Mouse (Mus musculus): ENCODE measurements around the gene Fkbp2. TPM values are rescaled to one million over a fixed set of nuclear protein-coding genes. Genes with fewer than 3 reads are reported as not detected.
A peak's percentile ranks its signal among the peaks of the same experiment; 100 is the strongest.

Gene Fkbp2
- polyA plus RNA-seq, 1 experiment from 2014 or later, result 120 TPM

GRCm38 (mm10) chr19:6974211-6975205 lies 5.8 kb downstream of the Fkbp2 start, which contains the start of gene Ppp1r14b:
TSS of gene Ppp1r14b (plus strand) at chr19:6974968.
- peak within 1 kb of the TSS; percentile 69 for H3K4me3 ChIP-seq
- peak within 1 kb of the TSS; percentile 89 for H3K9ac ChIP-seq
- peaks cover 14% of the 10 kb centered on the region for H3K27me3 ChIP-seq
- peaks cover 69% of the 10 kb centered on the region for H3K4me1 ChIP-seq (replicated peaks)
- ATAC-seq (ENCODE audit: low read depth), result peak; percentile 61
- no peaks in the 10 kb centered on the region for H3K9me3 ChIP-seq
- WGBS, result under 1% methylated on average over 63 of the region's 84 CpGs
- peak within 1 kb of the TSS; percentile 92 for H3K4me2 ChIP-seq
- H3K36me3 ChIP-seq, result peaks cover 19% of the 10 kb centered on the region
- peak within 1 kb of the TSS; percentile 96 for H3K27ac ChIP-seq (replicated peaks)

GRCm38 (mm10) chr19:6973581-6974190 lies 6.6 kb downstream of the Fkbp2 start:
- WGBS, result 37% methylated on average over 12 of the region's 12 CpGs
- peak overlapping the region; percentile 92 for H3K4me2 ChIP-seq
- H3K27me3 ChIP-seq, result peaks cover 21% of the 10 kb centered on the region
- H3K36me3 ChIP-seq, result peaks cover 19% of the 10 kb centered on the region
- no peak for ATAC-seq (ENCODE audit: low read depth)
- H3K27ac ChIP-seq (replicated peaks), result peak overlapping the region; percentile 96
- peak overlapping the region; percentile 89 for H3K9ac ChIP-seq
- peaks cover 68% of the 10 kb centered on the region for H3K4me1 ChIP-seq (replicated peaks)
- no peaks in the 10 kb centered on the region for H3K9me3 ChIP-seq
- H3K4me3 ChIP-seq, result peak overlapping the region; percentile 69

DNA sequence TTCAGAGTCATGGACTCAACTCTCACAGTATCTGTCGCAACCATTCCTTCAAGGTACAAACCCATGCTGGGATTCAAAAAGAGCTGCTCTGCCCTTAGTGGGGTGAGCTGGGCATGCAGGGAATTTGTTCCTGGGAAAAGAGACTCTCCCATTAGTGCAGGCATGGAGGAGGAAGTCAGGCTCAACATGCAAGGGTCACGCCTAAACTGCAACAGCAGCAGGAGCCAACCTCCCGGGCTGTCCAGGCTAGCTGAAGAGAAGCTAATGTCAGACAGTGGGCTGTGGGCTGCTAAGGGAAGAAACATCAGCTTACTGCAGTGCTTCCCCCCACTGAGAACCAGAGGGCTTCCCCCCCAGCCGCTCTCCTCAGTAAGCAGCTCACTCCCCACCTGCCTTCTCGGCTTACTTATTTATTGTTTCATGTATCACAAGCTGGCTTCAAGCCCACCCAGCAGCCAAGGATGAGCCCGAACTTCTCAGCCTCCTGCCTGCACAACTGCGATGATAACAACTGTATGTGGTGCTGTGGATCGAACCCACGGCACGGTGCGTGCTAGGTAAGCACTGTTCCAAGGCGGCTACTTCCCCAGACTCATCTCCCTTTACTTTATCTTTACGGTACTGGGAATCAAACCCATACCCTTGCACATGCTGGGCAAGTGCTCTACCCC lies 7.9 kb downstream of the Fkbp2 start:
- Histone ChIP-seq H3K4me2 (no peak overlapping the region), H3K9ac (no peak overlapping the region), H3K9me3 (no peaks in the 10 kb centered on the region), H3K4me3 (no peak overlapping the region), H3K27ac (replicated peaks) (0 out of 2 replicates have a peak overlapping the region, but pooled peaks have one; percentile 3), H3K4me1 (replicated peaks) (peaks cover 58% of the 10 kb centered on the region), H3K27me3 (peaks cover 27% of the 10 kb centered on the region), H3K36me3 (peaks cover 6% of the 10 kb centered on the region)
- ATAC-seq (ENCODE audit: low read depth), result no peak
- 78% methylated on average over 13 of the region's 13 CpGs for WGBS

DNA sequence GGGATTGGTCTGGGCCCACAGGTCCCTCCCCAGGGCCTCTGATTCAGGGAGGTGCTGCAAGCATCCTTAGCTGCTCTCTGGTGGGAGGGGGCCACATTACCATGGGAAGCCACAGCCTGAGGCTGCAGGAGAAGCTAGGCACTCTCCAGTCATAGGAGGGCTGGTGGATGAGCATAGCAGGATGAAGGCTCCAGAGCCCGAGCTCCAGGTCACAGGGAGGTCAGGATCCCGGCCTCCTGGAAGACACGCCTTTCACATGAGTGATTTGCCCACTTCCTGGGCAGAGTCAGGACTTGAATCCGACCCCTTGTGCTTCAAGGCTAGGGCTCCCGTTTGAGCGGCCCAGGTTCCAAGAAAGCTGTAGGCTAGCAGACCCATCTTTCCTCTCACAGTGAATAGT lies 8.7 kb downstream of the Fkbp2 start:
- H3K27me3 ChIP-seq, result peaks cover 27% of the 10 kb centered on the region
- H3K4me3 ChIP-seq, result no peak overlapping the region
- H3K27ac ChIP-seq (replicated peaks), result 0 out of 2 replicates have a peak overlapping the region, but pooled peaks have one; percentile 3
- ATAC-seq (ENCODE audit: low read depth), result no peak
- 16% methylated on average over 6 of the region's 6 CpGs for WGBS
- H3K4me2 ChIP-seq, result no peak overlapping the region
- H3K36me3 ChIP-seq, result no peaks in the 10 kb centered on the region
- H3K9me3 ChIP-seq, result no peaks in the 10 kb centered on the region
- H3K4me1 ChIP-seq (replicated peaks), result peaks cover 50% of the 10 kb centered on the region
- H3K9ac ChIP-seq, result no peak overlapping the region

- Histone ChIP-seq H3K36me3 (no peaks in the 10 kb centered on the region), H3K9ac (peak overlapping the region; percentile 69), H3K27ac (replicated peaks) (peak overlapping the region; percentile 73), H3K4me2 (peak overlapping the region; percentile 54), H3K27me3 (peaks cover 27% of the 10 kb centered on the region), H3K4me1 (replicated peaks) (peaks cover 40% of the 10 kb centered on the region), H3K4me3 (peak overlapping the region; percentile 44), H3K9me3 (no peaks in the 10 kb centered on the region)
- 12% methylated on average over 11 of the region's 11 CpGs for WGBS
- no peak for ATAC-seq (ENCODE audit: low read depth)
Observed at GRCm38 (mm10) chr19:6970460-6971085, 9.7 kb downstream of the Fkbp2 start.

DNA sequence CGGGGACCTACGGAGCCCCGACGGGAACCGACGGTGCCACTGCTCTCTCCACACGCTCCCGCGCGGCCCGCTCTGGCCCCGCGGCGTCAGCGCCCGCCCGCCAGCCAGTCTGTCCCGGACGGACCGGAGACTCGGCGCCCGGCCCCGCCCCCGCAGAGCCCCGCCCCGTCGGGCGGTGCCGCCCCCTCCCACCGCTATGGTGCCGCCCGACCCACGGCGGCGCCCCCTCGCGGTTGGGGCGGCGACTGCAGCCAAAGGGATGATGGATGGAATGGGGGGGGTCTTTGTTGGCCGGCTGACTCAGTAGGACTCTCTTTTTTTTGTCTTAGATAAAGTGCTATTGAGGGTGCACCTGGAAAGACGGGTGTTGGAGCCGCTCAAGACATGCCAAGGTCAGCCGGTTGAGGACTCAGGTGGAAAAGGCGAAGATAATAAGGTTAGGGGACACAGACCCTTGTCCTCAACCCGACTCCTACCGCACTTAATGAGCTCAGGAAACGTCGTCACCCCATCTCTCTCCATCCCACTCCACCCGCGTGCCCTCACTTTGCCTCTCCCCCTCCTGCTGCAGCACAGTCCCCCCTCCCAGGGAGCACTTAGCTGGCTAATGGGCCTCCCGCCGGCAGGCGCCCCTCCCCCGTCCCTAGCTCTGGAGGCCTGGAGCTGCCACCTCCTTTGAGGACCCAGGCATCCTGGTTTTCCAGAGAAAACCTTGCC lies 10.5 kb downstream of the Fkbp2 start:
- ATAC-seq (ENCODE audit: low read depth), result peak; percentile 8; the same call in 1 of the 2 replicates
- H3K27ac ChIP-seq (replicated peaks), result peak overlapping the region; percentile 73
- under 1% methylated on average over 41 of the region's 55 CpGs for WGBS
- peaks cover 40% of the 10 kb centered on the region for H3K4me1 ChIP-seq (replicated peaks)
- H3K36me3 ChIP-seq, result no peaks in the 10 kb centered on the region
- no peaks in the 10 kb centered on the region for H3K9me3 ChIP-seq
- peak overlapping the region; percentile 54 for H3K4me2 ChIP-seq
- peak overlapping the region; percentile 44 for H3K4me3 ChIP-seq
- H3K9ac ChIP-seq, result peak overlapping the region; percentile 69
- H3K27me3 ChIP-seq, result peaks cover 27% of the 10 kb centered on the region

GRCm38 (mm10) chr19:6969291-6969664 lies 11.0 kb downstream of the Fkbp2 start:
- Histone ChIP-seq H3K4me1 (replicated peaks) (peaks cover 40% of the 10 kb centered on the region), H3K4me2 (peak overlapping the region; percentile 54), H3K27me3 (peaks cover 27% of the 10 kb centered on the region), H3K27ac (replicated peaks) (0 out of 2 replicates have a peak overlapping the region, but pooled peaks have one; percentile 38), H3K9me3 (no peaks in the 10 kb centered on the region), H3K4me3 (peak overlapping the region; percentile 44), H3K36me3 (no peaks in the 10 kb centered on the region), H3K9ac (peak overlapping the region; percentile 69)
- under 1% methylated on average over 20 of the region's 20 CpGs for WGBS
- ATAC-seq (ENCODE audit: low read depth), result no peak

GRCm38 (mm10) chr19:6968491-6969271 lies 11.6 kb downstream of the Fkbp2 start:
- Histone ChIP-seq H3K4me2 (peak overlapping the region; percentile 54), H3K4me3 (peak overlapping the region; percentile 44), H3K36me3 (no peaks in the 10 kb centered on the region), H3K4me1 (replicated peaks) (peaks cover 35% of the 10 kb centered on the region), H3K27me3 (peaks cover 27% of the 10 kb centered on the region), H3K27ac (replicated peaks) (no peak overlapping the region), H3K9me3 (no peaks in the 10 kb centered on the region), H3K9ac (peak overlapping the region; percentile 69)
- 13% methylated on average over 15 of the region's 15 CpGs for WGBS
- no peak for ATAC-seq (ENCODE audit: low read depth)

DNA sequence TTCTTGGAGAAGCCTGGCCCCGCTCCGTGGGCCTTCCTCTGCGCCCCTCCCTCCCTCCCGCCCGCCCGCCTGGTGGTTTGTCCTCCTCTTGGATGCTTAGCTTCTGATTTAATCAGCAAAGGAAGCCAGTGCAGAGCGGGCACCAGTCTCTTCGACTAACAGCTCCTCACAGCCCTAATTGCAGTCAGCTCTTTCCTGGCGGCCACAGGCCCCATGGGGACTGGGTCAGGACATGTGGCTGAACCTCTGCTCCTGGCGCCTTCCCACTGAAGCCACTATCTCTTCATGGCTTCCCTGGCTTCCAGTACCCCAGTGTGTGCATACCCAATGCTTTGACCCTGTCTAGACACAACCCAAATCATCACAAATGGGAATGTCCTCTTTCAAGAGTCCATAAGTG lies 23.8 kb downstream of the Fkbp2 start:
- Histone ChIP-seq H3K9me3 (no peaks in the 10 kb centered on the region), H3K36me3 (peaks cover 56% of the 10 kb centered on the region), H3K4me1 (replicated peaks) (peaks cover 15% of the 10 kb centered on the region), H3K4me2 (no peak overlapping the region), H3K4me3 (no peak overlapping the region), H3K27me3 (no peaks in the 10 kb centered on the region), H3K9ac (no peak overlapping the region), H3K27ac (replicated peaks) (no peak overlapping the region)
- no peak for ATAC-seq (ENCODE audit: low read depth)
- 80% methylated on average over 10 of the region's 10 CpGs for WGBS

DNA sequence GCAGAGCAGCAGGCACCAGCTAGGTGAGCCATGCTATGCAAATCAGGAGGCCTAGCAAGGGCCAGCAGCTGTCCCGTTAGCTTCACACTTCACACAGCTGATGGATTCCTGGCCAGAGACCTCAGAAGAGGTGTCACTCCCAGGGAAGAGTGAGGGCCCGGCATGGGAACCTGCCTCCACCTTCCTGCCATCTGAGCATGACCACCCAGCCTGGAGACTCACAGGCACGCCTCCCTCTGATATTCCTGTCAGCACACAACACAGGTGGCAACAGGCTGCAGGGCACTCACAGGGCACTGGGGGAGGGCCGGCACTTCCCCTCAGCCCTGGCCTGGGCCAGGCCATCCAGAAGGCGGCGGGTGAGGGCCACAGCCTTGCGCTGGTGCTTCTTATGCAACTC lies 24.9 kb downstream of the Fkbp2 start:
- Histone ChIP-seq H3K4me1 (replicated peaks) (peaks cover 16% of the 10 kb centered on the region), H3K36me3 (peaks cover 54% of the 10 kb centered on the region), H3K9me3 (no peaks in the 10 kb centered on the region), H3K9ac (peak overlapping the region; percentile 22; the same call in 1 of the 2 replicates), H3K4me2 (no peak overlapping the region), H3K27ac (replicated peaks) (no peak overlapping the region), H3K4me3 (no peak overlapping the region), H3K27me3 (no peaks in the 10 kb centered on the region)
- 84% methylated on average over 7 of the region's 7 CpGs for WGBS
- ATAC-seq (ENCODE audit: low read depth), result no peak
